Mouse (Mus musculus) kidney, embryonic 15.5 days (tissue): Measurements from ENCODE around the gene Zfp775. TPM values are rescaled to one million over a fixed set of nuclear protein-coding genes. Genes with fewer than 3 reads are reported as not detected.

Experiments used
- ATAC-seq: fragments of 200-750 bp; cut with Nextera tagmentation; replicated peaks from 2 replicates; pipeline ENCODE4 v1.8.0; 2017; ENCODE audit warnings: moderate TSS enrichment; ENCODE audit not compliant: low FRiP score
- H3K27ac ChIP-seq: fragments of 300-500 bp; sonication (generic); 2 replicates; pipeline ENCODE4 v1.5.1; 2015; ENCODE audit warnings: mild to moderate bottlenecking, inconsistent platforms
- H3K27me3 ChIP-seq: fragments of 300-500 bp; sonication (generic); 2 replicates; pipeline ENCODE4 v1.6.1; 2015; ENCODE audit warnings: inconsistent platforms
- H3K36me3 ChIP-seq: fragments of 300-500 bp; sonication (generic); 2 replicates; pipeline ENCODE4 v1.6.1; 2015; ENCODE audit warnings: inconsistent platforms
- H3K4me1 ChIP-seq: fragments of 300-500 bp; sonication (generic); 2 replicates; pipeline ENCODE4 v1.6.1; 2015; ENCODE audit warnings: inconsistent platforms
- H3K4me2 ChIP-seq: fragments of 300-500 bp; sonication (generic); 2 replicates; pipeline ENCODE4 v1.6.1; 2015; ENCODE audit warnings: moderate library complexity, mild to moderate bottlenecking, inconsistent platforms
- H3K4me3 ChIP-seq: fragments of 300-500 bp; sonication (generic); replicated peaks from 2 replicates; pipeline ENCODE4 v1.5.1; 2015; ENCODE audit warnings: mild to moderate bottlenecking, inconsistent platforms
- H3K9ac ChIP-seq: fragments of 300-500 bp; sonication (generic); 2 replicates; pipeline ENCODE4 v1.6.1; 2015; ENCODE audit warnings: mild to moderate bottlenecking, inconsistent platforms
- H3K9me3 ChIP-seq: fragments of 300-500 bp; sonication (generic); replicated peaks from 2 replicates; pipeline ENCODE4 v1.6.1; 2016; ENCODE audit warnings: inconsistent platforms
- WGBS: fragments of 180-500 bp; shearing (Covaris S2); methylation state at CpG from one replicate; pipeline ENCODE4 v1.1.7; 2015; ENCODE audit warnings: mixed read lengths; 5-methylcytosine and 5-hydroxymethylcytosine counted together
- polyA plus RNA-seq: library from polyadenylated mRNA; unstranded; fragments of >200 nt; fragmentation: Nextera tagmentation; extraction: Ambion mirVana; gene quantifications from 2 replicates; pipeline ENCODE4 v1.2.1, GENCODE M21; 2015

The Zfp775 gene
- polyA plus RNA-seq, 1 experiment from 2014 or later: 7.9 TPM

GRCm38 (mm10) chr6:48572014-48572413 is 29.8 kb upstream of the Zfp775 start:
- peak overlapping the region; percentile 12 for H3K4me3 ChIP-seq
- H3K4me2 ChIP-seq: peak overlapping the region; percentile 47
- H3K27me3 ChIP-seq: no peaks in the 10 kb centered on the region
- H3K9ac ChIP-seq: no peak overlapping the region
- H3K27ac ChIP-seq: peak overlapping the region; percentile 75
- no peaks in the 10 kb centered on the region for H3K36me3 ChIP-seq
- H3K4me1 ChIP-seq: peaks cover 41% of the 10 kb centered on the region
- no peaks in the 10 kb centered on the region for H3K9me3 ChIP-seq
- 91% methylated on average over 5 of the region's 5 CpGs for WGBS
- ATAC-seq: no peak

- 10% methylated on average over 6 of the region's 6 CpGs for WGBS
- no peak within 1 kb of the TSS for H3K9ac ChIP-seq
- ATAC-seq: peak; percentile 58
- H3K4me3 ChIP-seq: peak within 1 kb of the TSS; percentile 12
- peaks cover 43% of the 10 kb centered on the region for H3K4me1 ChIP-seq
- H3K36me3 ChIP-seq: no peaks in the 10 kb centered on the region
- H3K27me3 ChIP-seq: no peaks in the 10 kb centered on the region
- peak within 1 kb of the TSS; percentile 75 for H3K27ac ChIP-seq
- no peaks in the 10 kb centered on the region for H3K9me3 ChIP-seq
- H3K4me2 ChIP-seq: peak within 1 kb of the TSS; percentile 47
Observed at GRCm38 (mm10) chr6:48572572-48573061, 29.2 kb upstream of the Zfp775 start, which contains the start of gene Rarres2. TSS of gene Rarres2 (minus strand) at chr6:48572789.

GRCm38 (mm10) chr6:48573280-48573679 is 28.6 kb upstream of the Zfp775 start:
- Histone ChIP-seq H3K36me3 (no peaks in the 10 kb centered on the region), H3K4me1 (peaks cover 43% of the 10 kb centered on the region), H3K4me3 (no peak overlapping the region), H3K27ac (peak overlapping the region; percentile 72), H3K4me2 (no peak overlapping the region), H3K27me3 (no peaks in the 10 kb centered on the region), H3K9me3 (no peaks in the 10 kb centered on the region), H3K9ac (no peak overlapping the region)
- ATAC-seq: peak; percentile 49; the same call in 1 of the 2 replicates
- WGBS: 25% methylated on average over 10 of the region's 10 CpGs

- 72% methylated on average over 3 of the region's 3 CpGs for WGBS
- Histone ChIP-seq H3K9ac (no peak overlapping the region), H3K36me3 (no peaks in the 10 kb centered on the region), H3K4me2 (no peak overlapping the region), H3K9me3 (no peaks in the 10 kb centered on the region), H3K4me1 (peaks cover 41% of the 10 kb centered on the region), H3K27me3 (no peaks in the 10 kb centered on the region), H3K4me3 (no peak overlapping the region), H3K27ac (no peak overlapping the region)
- ATAC-seq: no peak
Observed at GRCm38 (mm10) chr6:48573981-48574380, 27.9 kb upstream of the Zfp775 start.

- Histone ChIP-seq H3K4me3 (no peak overlapping the region), H3K4me2 (no peak overlapping the region), H3K27ac (peak overlapping the region; percentile 61; the same call in 1 of the 2 replicates), H3K36me3 (no peaks in the 10 kb centered on the region), H3K27me3 (no peaks in the 10 kb centered on the region), H3K9ac (no peak overlapping the region), H3K9me3 (no peaks in the 10 kb centered on the region), H3K4me1 (peaks cover 18% of the 10 kb centered on the region)
- 24% methylated on average over 5 of the region's 5 CpGs for WGBS
- ATAC-seq: no peak
Observed at GRCm38 (mm10) chr6:48578736-48579135, 23.1 kb upstream of the Zfp775 start.

GRCm38 (mm10) chr6:48579215-48579648 is 22.6 kb upstream of the Zfp775 start:
- H3K4me2 ChIP-seq: peak overlapping the region; percentile 6; the same call in 1 of the 2 replicates
- 0 out of 2 replicates have a peak, but pooled peaks have one; percentile 12 for ATAC-seq
- H3K4me3 ChIP-seq: no peak overlapping the region
- H3K27me3 ChIP-seq: no peaks in the 10 kb centered on the region
- no peak overlapping the region for H3K9ac ChIP-seq
- 26% methylated on average over 5 of the region's 5 CpGs for WGBS
- H3K4me1 ChIP-seq: peaks cover 18% of the 10 kb centered on the region
- H3K27ac ChIP-seq: peak overlapping the region; percentile 61
- no peaks in the 10 kb centered on the region for H3K9me3 ChIP-seq
- no peaks in the 10 kb centered on the region for H3K36me3 ChIP-seq

- no peaks in the 10 kb centered on the region for H3K9me3 ChIP-seq
- H3K9ac ChIP-seq: no peak overlapping the region
- H3K36me3 ChIP-seq: no peaks in the 10 kb centered on the region
- no peak for ATAC-seq
- H3K27ac ChIP-seq: no peak overlapping the region
- H3K4me3 ChIP-seq: no peak overlapping the region
- H3K4me1 ChIP-seq: peaks cover 18% of the 10 kb centered on the region
- WGBS: 62% methylated on average over 3 of the region's 3 CpGs
- H3K27me3 ChIP-seq: no peaks in the 10 kb centered on the region
- H3K4me2 ChIP-seq: no peak overlapping the region
Observed at GRCm38 (mm10) chr6:48581257-48581656, 20.6 kb upstream of the Zfp775 start.

GRCm38 (mm10) chr6:48582037-48582436 is 19.8 kb upstream of the Zfp775 start:
- Histone ChIP-seq H3K36me3 (no peaks in the 10 kb centered on the region), H3K4me1 (peaks cover 18% of the 10 kb centered on the region), H3K9ac (no peak overlapping the region), H3K9me3 (no peaks in the 10 kb centered on the region), H3K27ac (no peak overlapping the region), H3K4me3 (no peak overlapping the region), H3K27me3 (no peaks in the 10 kb centered on the region), H3K4me2 (no peak overlapping the region)
- no peak for ATAC-seq
- 55% methylated on average over 3 of the region's 3 CpGs for WGBS

- Histone ChIP-seq H3K9me3 (no peaks in the 10 kb centered on the region), H3K27ac (peak within 1 kb of the TSS; percentile 51; the same call in 1 of the 2 replicates), H3K27me3 (no peaks in the 10 kb centered on the region), H3K4me2 (no peak within 1 kb of the TSS), H3K9ac (no peak within 1 kb of the TSS), H3K36me3 (no peaks in the 10 kb centered on the region), H3K4me1 (peaks cover 26% of the 10 kb centered on the region), H3K4me3 (no peak within 1 kb of the TSS)
- WGBS: 14% methylated on average over 6 of the region's 6 CpGs
- no peak for ATAC-seq
Observed at GRCm38 (mm10) chr6:48589194-48589750, 12.6 kb upstream of the Zfp775 start, which contains the start of gene Gm45021. TSS of gene Gm45021 (plus strand) at chr6:48589610.

- peaks cover 10% of the 10 kb centered on the region for H3K9me3 ChIP-seq
- 60% methylated on average over 3 of the region's 3 CpGs for WGBS
- peaks cover 40% of the 10 kb centered on the region for H3K4me1 ChIP-seq
- H3K4me2 ChIP-seq: no peak overlapping the region
- no peak overlapping the region for H3K9ac ChIP-seq
- no peak for ATAC-seq
- H3K4me3 ChIP-seq: no peak overlapping the region
- H3K36me3 ChIP-seq: peaks cover 14% of the 10 kb centered on the region
- H3K27ac ChIP-seq: peak overlapping the region; percentile 41; the same call in 1 of the 2 replicates
- H3K27me3 ChIP-seq: no peaks in the 10 kb centered on the region
Observed at GRCm38 (mm10) chr6:48591221-48591845, 10.5 kb upstream of the Zfp775 start.

GRCm38 (mm10) chr6:48591871-48592270 is 10.0 kb upstream of the Zfp775 start:
- Histone ChIP-seq H3K36me3 (peaks cover 19% of the 10 kb centered on the region), H3K27me3 (no peaks in the 10 kb centered on the region), H3K9ac (no peak overlapping the region), H3K4me1 (peaks cover 40% of the 10 kb centered on the region), H3K4me2 (no peak overlapping the region), H3K9me3 (peaks cover 15% of the 10 kb centered on the region), H3K27ac (no peak overlapping the region), H3K4me3 (no peak overlapping the region)
- WGBS: 89% methylated on average over 6 of the region's 6 CpGs
- ATAC-seq: no peak
